Mouse (Mus musculus) embryo, embryonic 10 days (tissue): ENCODE data around the gene Dnase1l2.

Experiments used
- DNase-seq: peaks from one replicate; pipeline ENCODE4 v3.0.0-alpha.2; 2015; ENCODE audit warnings: low spot score

The Dnase1l2 gene

GRCm38 (mm10) chr17:24442632-24443155, at the start of gene Dnase1l2:
Dnase1l2 (minus strand) TSS chr17:24443105.
- no peak for DNase-seq

GRCm38 (mm10) chr17:24490399-24490798, 47.5 kb upstream of the Dnase1l2 start:
- peak; percentile 42 for DNase-seq

- no peak for DNase-seq
Observed at GRCm38 (mm10) chr17:24489265-24490030, 46.5 kb upstream of the Dnase1l2 start.

- peak; percentile 51 for DNase-seq
Observed at GRCm38 (mm10) chr17:24488662-24489264, 45.9 kb upstream of the Dnase1l2 start.

GRCm38 (mm10) chr17:24488186-24488661, 45.3 kb upstream of the Dnase1l2 start, which contains the start of gene Caskin1:
Caskin1 (plus strand) TSS chr17:24488601.
- peak; percentile 49 for DNase-seq

GRCm38 (mm10) chr17:24485090-24485860, 42.4 kb upstream of the Dnase1l2 start:
- peak; percentile 52 for DNase-seq

DNA sequence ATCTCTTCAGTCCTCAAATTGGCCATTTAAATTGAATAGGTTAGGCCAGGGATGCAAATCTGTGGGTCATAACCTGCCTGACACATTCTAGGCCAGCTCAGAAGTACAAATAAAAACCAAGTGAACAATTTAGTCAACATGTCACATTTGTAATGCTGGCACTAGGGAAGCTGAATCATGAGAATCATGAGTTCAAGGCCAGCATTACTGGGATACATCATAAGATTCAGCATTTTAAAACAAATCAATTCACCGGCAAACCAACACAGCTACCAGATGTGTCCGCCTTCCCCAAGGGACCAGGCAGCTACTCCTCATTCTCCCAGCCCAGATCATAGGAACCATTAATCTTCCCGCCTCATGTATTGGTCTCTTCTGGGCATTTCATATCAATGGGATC, 40.6 kb upstream of the Dnase1l2 start:
- no peak for DNase-seq

DNA sequence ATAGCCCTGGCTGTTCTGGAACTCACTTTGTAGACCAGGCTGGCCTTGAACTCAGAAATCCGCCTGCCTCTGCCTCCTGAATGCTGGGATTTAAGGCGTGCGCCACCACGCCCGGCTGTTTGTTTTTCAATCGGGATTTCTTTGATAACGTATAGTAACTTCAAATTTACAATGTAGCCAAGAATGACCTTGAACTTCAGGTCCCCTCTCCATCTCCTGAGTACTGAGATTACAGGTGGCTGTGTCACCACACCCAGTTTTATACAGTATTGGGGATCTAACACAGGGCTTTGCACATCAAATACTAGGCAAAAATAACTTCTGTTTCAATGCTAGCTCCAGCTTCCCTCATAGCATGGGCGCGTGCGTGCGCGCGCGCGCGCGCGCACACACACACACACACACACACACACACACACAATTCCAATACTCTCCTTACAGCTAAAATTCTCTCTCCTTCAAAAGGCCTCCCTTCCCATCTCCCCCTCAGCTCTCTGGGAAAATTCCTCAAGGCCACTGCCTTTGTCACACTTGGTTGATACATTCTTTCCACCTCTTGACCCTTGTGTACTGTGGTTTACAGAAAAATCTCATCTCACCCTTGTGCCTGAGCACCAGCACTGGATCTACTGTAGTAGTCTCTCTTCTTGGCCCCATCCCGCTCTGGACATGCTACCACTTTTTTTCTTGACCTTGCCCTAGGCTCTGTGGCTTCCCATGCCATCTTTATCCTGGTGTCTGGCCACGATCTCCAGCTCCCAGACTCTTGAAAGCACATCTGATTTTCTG, 38.3 kb upstream of the Dnase1l2 start:
- DNase-seq = no peak

DNA sequence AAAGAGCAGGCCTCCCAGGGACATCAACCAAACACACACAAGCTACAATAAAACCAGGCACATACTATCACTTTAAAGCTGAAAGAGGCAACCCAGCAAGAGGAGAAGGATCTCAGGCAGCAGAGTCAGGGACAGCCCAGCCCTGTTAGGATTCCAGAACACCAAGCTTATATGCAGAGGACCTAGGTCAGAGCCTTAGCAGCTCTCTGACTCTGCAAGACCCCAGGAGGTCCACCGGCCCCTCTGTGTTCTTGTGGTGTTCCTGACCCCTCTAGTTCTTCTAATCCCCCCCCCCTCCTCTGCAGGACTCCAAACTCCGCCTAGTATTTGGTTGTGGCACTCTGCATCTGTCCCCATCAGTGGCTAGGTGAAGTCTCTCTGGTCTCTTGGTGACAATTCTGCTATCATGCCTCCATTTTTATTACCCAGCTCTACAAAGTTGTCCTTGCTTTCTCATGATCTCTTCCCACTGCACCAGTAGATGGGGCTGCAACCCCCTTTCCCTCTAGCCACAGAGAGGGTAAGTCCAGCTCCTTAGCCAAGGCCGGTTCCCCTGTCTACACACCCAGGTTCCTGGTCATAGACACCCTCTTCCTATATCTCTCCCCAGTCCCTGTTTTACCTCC, 37.4 kb upstream of the Dnase1l2 start:
- peak; percentile 59 for DNase-seq

DNA sequence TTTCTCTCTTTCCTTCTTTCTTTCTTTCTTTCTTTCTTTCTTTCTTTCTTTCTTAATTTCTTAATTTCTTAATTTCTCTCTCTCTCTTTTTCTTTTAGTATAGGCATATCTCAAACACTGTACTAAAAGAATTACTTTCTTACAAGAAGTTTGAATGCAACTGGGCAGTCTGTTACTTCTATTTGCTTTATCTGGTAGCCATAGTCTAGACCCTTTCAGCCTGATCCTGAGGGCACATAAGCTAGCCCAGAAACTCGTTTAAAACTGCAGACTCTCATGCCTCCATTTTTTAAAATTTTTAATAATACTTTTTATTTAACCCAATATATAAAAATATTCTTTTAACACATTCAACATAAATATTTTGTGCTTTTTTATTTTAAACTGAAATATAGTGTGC, 36.5 kb upstream of the Dnase1l2 start:
- no peak for DNase-seq

- peak; percentile 99 for DNase-seq
Observed at GRCm38 (mm10) chr17:24478663-24479380, 35.9 kb upstream of the Dnase1l2 start, which contains the start of gene Mlst8. Mlst8 (minus strand) TSS chr17:24479078.

DNA sequence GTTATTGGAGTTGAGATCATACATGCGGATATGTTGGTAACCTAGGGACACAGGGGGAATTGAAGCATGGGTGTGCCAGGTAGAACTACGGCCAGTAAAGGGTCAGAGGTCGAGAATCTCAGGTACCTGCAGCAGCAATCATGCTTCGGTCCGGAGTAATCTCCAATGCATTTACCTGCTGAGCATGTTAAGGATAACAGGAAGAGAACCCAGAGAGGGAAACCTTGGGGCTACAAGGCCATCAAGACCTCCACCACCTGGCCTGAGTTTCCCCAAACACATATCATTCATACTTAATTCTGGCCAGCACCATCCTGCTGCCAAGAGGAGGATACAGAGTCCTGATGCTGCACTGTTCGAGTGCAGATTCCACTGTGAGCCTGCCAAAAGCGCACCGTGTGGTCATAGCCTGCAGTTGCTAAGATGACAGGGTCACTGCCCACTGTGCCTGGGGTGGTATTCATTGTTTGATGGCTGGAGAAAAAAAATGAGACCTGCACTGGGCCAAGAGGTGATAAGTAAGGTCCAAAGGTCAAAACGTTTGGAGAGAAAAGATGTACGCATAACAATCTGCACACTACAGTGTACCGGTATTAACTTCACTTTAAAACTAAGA, 35.2 kb upstream of the Dnase1l2 start:
- DNase-seq = no peak

GRCm38 (mm10) chr17:24477053-24477984, 34.4 kb upstream of the Dnase1l2 start:
- no peak for DNase-seq

- DNase-seq = no peak
Observed at GRCm38 (mm10) chr17:24476022-24476776, 33.3 kb upstream of the Dnase1l2 start.

GRCm38 (mm10) chr17:24475586-24475985, 32.7 kb upstream of the Dnase1l2 start:
- no peak for DNase-seq

GRCm38 (mm10) chr17:24474557-24474956, 31.7 kb upstream of the Dnase1l2 start:
- DNase-seq = no peak

DNA sequence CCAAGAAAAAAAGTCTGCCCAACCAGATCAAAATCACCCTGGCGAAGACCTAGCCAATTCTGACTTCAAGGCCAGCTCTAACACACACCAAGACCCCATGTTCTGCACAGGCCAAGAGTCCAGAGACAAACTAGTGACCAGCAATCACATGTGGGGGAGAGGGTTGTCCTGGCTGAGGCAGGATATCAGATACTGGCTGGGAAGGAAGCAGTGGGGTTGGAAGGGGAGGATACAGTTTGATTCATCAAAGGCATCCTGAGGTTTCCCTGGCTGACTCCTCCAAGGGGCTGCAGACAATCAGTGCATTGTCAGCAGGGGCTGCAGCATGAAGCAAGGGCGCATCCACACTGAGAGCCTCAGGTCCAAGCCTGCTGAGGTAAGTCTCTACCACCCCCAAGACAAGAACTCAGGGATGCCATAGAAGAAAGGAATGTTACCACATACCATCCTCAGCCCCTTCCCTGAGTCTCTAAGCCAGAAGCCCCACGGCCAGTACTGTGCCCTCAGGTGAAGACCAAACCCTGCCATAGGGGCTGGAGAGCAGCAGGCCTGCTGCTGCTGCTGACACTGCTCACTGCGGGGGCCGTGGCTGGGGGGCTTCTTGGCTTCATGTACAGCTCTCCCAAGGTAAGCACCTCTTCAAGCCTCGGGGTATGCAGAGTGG, 30.8 kb upstream of the Dnase1l2 start, which contains the start of gene Bricd5:
TSS of gene Bricd5 (plus strand) at position 273 of the 664 bp plus-strand sequence.
- no peak for DNase-seq
